Mouse (Mus musculus) gastrocnemius, adult 8-10 months (tissue): ENCODE measurements at regions not wholly inside any gene's neighbourhood (a gene's known extent, or its start where the extent isn't known, plus 50 kb on each side); places are given as distances from the start of the nearest gene placed in this dataset.

Source experiments
- DNase-seq, 2 experiments: peaks; one replicate each; pipeline ENCODE4 v3.0.0; 2022; ENCODE audit warnings: low spot score in 2 of 2

DNA sequence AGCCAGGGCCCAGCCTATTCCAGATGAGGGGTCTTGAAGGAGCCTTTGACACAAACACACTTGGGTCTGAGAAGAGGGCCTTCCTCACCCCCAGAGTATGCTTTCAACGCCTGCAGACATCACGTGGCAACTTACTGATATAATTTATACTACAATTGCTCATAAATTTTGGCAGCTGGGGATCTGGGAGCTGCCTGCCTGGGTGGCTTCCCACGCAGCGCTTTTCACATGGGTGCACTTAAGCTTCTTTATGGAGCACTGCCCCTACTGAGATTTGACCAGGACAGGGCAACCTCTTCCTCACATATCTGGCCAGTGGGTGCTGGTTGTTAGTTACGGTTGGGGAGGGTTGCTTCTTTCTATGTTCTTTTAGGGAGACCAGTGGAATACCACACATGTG lies 61.6 kb downstream of the Spesp1 start:
- DNase-seq = no peak

DNA sequence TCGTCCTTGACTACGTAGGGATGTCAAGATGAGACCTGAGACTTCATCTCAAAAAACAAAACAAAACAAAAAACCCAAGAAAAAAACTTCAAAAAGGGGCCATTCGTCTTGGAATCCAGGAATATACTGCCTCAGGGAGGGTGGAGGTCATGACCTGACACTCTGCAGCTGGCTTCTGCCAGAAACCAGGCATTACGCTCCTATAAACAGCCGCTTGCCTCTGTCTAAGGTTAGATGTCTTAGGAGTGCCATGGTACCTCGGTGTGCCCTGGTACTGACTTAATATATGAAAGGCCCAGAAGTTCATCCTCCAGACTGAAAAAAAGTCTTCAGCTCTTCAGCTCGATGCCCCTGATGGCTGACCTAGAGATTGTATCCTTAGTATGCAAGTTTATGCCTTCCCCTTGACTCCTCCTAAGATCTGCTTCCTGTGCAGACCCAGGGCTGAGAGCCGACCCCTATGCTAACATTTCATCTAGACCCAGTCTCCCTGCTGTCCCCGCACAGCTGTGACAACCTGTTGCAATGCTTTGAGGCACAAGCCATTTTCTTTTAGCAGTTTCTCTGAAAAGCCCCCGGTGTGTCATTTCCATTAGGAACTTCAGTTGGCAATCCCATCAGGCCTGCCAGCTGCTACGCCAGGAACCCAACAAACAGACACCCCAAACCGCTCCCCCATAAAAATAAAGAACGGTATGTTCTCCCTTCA lies 66.7 kb downstream of the Spesp1 start:
- no peak for DNase-seq

DNA sequence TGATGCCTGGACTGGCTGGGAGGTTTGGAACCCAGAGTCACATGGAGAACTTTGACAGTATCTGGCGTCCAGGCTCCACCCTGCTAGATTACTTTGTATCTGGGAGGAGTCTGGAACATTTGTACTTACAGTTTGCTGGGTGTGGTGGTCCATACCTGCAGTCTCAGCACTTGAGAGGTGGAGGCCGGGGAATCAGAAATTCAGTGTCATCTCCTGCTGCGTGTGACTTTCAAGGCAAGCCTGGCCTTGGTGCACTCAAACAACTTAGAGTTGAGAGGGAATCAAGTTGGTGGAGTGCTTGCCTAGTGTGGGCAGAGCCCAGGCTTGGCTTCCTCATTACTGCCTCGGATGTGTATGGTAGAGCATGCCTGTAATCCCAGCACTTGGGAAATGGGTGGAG lies 67.5 kb downstream of the Spesp1 start:
- DNase-seq = no peak

DNA sequence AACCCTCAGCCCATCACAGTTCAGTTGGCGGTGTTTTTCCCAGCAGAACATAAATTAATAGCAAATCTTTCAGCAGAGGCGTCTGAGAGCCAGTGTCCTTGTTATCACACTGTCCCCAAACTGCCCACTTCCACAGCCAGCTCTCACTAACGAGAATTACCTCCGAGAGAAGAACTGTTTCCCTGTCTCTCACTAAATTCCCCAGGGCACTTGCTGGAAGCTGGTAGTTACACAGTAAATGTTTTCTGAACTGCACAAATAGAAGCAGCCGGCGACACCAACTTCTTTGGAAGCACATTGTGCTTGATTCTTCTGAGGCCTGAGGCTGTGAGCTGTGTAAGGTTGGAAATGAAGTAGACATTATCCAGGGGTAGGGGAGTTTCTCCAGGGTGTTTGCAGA lies 69.4 kb downstream of the Spesp1 start:
- no peak for DNase-seq

DNA sequence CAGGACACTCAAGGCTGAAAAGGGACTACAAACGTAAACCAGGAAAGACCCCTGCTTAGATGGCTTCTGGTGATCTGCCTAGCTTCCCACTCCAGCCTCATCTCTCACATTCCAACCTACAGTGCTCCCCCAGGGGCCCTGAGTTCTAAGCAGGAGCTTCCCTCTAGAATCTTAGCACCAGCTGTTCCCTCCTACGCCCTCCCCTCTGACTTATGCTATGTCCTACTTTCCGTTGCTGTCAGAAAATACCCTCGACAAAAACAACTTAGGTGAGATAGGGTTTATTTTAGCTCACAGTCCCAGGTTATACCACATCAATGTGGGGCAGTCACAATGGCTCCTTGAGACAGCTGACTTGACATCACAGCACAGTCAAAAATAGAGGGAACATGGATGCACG lies 71.2 kb downstream of the Spesp1 start:
- DNase-seq = no peak

DNA sequence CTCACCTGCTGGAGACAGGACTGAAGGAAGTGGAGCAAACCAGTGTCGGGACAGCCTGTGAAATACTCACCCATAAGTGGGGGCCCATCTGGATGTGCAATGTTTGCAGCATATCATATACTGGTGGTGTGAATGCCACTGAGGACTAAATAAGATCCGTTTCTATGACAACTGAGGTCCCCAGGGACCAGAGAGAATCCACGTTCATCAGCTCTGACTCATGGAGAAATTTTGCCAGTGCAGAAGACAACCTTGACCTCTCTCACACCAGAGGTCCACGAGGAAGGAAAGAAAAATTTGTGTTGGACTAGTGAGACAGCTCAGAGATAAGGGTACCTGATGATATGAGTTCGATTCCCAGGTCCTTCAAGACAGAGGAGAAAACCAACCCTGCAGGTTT lies 73.6 kb downstream of the Spesp1 start:
- DNase-seq = no peak

DNA sequence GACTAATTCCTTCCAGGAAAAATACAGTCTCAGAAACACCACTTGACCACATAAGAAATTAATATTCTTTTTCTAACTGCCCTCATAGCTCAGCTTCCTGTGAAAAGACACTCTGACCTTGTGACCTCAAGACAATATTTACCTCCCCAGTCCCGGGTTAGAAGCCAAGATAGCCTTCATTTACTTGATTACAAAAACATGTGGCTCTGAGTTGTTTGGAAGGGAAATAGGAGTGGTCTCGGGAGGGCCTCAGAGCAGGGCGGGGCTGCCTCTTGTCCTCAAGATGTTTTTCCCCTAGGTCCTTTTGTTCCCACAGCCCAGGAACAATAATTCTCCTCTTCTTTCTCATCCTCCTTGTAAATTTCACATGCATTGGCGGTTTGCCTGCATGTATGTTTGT lies 76.7 kb downstream of the Spesp1 start:
- DNase-seq = peak; percentile 15 to 36

DNA sequence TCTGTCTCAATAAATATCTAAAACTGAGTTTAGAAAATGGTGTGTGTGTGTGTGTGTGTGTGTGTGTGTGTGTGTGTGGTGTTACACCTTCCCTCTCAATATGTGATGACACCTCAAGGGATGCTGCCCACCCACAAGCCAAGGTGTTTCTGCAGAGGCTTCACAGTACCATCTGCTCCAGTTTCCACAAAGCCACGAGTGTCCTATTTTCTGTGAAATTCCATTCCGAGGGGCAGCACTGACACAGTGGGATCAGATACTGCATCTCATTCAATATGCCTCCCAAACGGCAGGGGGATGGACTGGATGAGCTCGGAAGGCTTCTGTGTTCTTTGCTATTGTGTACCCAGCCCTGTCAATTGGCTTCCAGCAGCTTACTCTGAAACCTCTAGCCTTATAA lies 78.5 kb downstream of the Spesp1 start:
- DNase-seq = no peak

DNA sequence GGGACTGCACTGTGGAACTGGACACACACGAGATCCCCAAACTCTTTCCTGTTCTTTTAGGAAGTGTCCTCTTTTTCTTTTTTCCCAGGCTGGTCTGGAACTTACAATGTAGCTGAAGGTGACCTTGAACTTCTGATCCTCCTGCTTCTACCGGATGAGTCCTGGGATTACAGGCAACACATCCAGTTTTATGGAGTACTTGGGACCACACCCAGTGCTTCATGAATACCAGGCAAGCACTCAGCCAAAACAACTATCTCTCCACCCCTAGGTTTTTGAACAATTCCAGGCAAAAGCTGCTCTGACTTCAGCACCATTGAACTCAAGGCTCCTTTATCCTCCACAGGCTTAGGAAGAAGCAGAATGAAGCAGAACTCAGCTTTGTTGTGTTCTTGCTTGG lies 79.7 kb downstream of the Spesp1 start:
- no peak for DNase-seq

DNA sequence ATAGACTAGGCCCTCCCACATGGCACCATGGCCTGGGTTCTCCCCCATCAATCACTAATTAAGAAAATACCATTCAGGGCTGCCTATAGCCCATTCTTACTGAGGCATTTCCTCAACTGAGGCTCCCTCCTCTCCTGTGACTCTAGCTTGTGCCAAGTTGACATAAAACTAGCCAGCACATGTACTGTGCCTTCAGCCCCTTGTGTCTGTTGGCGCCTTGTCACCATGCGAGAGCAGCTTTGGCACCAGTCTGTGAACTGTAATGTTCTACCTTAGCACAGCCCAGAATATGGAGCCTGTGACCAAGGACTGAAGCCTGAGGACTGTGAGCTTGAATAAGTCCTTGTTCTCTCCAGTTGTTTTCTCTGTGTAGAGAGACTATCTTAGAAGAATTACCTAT lies 75.0 kb upstream of the Glce start:
- no peak for DNase-seq

DNA sequence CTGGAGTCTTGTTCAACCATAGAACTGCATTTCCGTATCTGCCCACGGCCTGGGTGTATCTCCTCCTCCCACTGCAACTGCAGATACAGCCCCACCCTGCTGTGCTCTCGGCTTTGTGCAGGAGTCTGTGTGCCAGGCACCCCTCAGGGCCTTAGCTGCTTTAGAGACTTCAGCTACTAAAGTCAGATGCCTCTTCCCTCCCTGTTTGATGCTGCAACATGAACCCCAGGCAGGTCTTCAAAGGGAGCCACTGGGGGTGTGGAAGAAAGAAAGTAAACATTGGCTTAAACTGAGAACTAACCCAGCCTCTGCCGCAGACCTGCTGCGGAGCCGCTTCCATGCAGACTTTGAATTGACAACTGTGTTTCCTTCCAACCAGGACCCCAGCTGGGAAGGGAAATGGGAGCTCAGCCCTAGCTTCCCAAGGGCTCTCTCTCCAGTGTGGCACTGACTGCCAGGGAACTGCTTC lies 70.0 kb upstream of the Glce start:
- DNase-seq = no peak

DNA sequence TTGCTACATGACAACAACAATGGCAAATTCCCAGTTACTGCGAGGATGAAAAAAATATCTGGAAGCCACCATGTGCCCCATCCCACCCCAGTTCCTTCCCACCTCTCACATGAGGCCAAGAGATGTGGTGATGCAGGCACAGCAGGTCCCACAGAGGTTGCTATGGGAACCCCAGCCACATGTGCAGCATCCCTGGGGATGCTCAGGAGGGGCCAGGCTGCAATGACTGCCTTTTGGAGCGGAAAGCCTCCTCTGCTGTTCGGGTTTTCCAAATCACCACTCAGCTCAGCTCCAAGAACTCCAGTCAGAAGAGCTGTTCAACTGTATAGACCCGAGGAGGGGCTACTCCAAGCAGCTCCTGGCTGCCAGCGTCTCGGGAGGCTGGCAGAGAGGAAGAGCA lies 68.0 kb upstream of the Glce start:
- DNase-seq = no peak

DNA sequence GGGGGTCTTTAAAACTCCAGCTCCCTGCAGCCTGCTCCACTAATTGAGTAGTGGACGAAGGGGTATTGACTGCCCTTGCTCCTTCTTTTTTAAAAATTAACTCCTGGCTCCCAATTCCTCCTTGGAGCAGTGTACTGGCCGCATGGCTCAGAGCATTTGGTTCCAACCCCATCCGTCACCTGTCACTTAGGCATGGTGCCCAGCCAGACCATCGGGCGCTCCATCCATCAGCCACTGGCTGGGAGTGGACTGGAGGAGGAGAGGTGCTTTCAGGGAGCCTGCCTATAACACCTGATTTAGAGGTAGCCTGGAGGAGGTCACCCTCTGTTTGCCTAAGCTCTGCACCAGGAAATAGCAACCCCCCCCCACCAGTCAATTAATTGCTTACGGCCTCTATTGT lies 66.4 kb upstream of the Glce start:
- no peak for DNase-seq

DNA sequence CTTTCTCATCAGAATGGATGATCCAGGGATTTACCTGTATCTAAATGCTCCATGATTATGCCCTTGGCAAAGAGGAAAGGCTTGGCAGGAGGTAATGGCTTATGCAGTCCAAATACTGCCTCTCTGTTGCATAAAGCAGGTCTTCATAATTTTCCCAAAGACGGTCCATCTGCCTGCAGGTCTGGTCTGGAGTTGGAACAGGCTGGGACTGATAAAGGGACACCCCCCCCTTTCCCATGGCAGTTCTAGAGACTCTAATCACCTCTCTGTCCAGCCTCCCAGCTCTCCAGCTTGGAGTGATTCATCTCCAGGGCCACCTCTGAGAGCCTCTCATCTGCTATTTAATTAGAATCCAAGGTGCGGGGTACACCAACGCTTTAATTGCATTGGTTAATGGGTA lies 65.9 kb upstream of the Glce start:
- DNase-seq = no peak

DNA sequence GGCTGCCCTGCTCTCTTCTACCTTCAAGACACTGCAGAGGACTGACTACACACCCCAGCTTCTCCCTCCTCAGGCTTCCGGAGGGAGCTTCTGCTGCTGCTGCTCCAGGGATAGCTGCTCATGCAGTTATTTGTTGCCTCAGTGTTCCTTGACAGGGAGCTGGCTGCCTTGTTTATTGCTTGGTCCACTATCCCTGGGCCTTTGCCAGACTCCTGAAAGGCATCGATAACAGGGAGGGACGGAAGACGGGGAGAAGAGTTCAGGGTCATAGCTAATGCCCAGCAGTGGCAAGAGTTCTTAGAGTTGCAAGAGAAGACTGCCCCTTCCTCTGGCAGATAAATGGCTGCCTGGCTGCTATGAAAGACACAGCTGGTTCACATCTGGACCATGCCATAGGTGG lies 64.4 kb upstream of the Glce start:
- DNase-seq = no peak

DNA sequence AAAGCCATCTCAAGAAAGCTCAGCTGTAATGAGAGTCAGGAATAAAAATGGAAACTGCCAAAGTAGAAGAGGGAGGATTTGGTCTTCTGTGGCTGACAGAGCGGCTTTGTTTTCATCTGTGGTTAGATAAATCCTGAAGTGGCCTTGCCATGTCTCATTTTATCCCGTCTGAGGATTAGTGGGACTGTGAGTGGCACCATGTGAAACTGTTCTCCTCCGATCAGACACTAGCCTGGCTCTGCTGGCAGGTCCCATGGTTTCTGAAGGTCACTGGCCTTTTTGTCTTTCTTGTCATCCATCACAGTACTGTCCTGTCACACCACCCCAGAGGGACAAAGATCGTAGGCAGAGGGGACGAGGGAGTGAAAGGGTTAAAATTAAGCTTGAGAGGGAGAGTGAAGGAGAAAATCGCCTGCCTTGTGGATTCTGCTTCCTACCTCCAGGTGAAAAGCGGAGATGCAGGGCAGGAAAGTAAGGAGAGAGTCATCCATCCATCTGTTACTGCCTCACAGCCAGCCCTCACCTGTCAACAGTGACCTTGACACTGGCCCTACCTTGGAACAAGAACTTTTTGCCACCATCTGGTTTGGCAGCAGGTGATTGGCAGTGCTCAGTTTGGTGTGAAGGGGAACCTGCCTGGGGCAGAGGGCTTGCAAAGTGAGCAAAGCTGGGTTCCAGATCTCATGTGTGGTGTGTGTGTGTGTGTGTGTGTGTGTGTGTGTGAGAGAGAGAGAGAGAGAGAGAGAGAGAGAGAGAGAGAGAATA lies 63.2 kb upstream of the Glce start:
- no peak for DNase-seq

DNA sequence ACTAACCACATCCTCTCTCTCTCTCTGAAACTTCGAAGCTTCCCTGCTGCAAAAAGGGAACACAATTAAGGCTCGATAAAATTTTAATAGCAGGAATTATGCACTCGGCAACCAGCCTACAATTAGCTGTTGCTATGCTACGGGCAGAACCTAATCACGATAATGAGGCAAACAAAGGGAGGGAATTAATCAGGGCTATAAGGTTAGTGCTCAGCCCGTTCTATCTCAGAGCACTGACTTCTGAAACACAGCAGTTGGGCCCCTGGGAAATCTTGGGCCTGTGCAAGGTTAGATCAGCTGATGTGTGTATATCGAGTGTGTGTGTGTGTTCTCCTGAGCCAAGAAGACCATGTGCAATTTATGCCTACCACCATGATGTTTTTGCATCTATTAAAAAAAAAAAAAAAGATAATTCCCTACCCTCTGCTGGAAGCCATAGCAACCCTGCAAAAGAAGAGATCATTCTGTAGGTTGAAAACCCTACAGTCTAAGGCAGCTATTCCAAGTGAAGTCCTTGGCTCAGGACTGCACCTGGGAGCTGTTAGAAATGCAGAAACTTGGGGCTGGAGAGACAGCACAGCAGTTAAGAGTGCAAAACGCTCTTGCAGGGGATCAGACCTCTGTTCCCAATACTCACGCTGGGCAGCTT lies 58.9 kb upstream of the Glce start:
- DNase-seq = no peak

DNA sequence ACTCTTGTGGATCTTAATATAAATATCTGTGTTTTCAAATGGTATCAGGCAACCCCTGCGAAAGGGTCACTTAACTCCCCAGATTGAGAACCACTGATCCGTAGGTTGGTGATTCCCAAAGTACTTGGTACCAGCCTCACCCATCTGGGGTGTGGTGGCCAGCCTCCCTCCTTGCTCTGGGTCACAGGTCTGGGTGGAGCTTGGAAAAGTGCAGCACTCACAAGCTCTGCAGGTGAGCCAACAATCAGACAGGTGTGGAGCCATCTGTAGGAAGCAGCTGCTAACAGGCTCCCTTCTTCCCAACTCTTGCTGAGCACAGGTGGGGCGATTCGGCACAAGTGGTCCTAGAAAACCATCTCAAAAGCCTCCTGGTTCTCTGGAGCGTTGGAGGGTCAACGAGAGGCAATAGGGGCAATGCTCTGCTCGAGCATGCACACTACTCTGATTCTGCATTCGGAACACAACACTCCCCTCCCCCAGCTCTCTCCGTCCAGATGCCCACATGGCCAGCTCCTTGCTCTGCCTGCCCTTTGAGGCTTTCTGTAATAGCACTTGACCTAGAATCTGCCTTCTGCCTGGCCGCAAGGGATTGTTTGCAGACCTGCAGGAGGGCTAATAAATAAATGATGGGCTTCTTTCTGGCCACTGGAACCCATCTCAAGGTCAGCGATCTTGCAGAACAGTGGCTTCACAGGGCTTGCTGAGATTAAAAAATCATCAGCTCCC lies 58.2 kb upstream of the Glce start:
- DNase-seq = no peak

DNA sequence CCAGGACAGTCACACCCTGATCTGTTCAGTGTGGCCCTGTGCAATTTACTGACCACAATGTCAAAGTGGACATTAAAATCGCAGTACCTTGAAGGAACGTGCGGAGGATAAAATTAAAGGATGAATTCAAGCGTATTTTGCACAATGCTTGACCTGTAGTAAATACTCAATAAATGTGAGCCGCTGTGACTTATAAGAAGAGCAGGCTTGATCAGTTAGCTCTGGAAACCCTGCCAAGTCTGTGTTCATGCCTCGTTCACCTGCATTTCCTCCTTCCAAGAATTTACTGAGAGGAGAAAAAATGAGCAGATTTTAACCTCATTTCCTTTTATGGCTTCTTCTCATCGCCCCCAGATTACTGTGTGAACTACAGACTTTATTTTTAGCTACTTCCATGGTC lies 52.2 kb upstream of the Glce start:
- no peak for DNase-seq
